Mouse (Mus musculus) intestine, embryonic 14.5 days (tissue): ENCODE results near the gene R3hdm4. TPM values are rescaled to one million over a fixed set of nuclear protein-coding genes. Genes with fewer than 3 reads are reported as not detected.

Experiments
- microRNA-seq: library from miRNA; unstranded; fragments of <30 nt; microRNA quantifications from one replicate; pipeline ENCODE4, GENCODE M21; 2016
- polyA plus RNA-seq: library from polyadenylated mRNA; unstranded; fragments of >200 nt; fragmentation: Nextera tagmentation; extraction: Ambion mirVana; gene quantifications from 2 replicates; pipeline ENCODE4 v1.2.1, GENCODE M21; 2014

R3hdm4 gene
- polyA plus RNA-seq, 1 experiment from 2014 or later, result 122 TPM

Small RNA genes within 50 kb of the gene (microRNA-seq; reads per million reads assigned to microRNA genes)
- 0.51 reads per million for gene Mir6910

Other genes with a start within 250 kb of the R3hdm4 start
- 129 and 145 TPM in 2 replicates for gene Cdc34, start 239.0 kb downstream of the R3hdm4 start, polyA plus RNA-seq
- gene Gzmm, start 232.2 kb downstream of the R3hdm4 start, polyA plus RNA-seq, result 0.78 and 1.2 TPM in 2 replicates
- 895 and 900 TPM in 2 replicates for gene Bsg, start 216.7 kb downstream of the R3hdm4 start, polyA plus RNA-seq
- gene Hcn2, start 204.6 kb downstream of the R3hdm4 start, polyA plus RNA-seq, result 0.09 and 0.12 TPM in 2 replicates
- gene Polrmt, start 174.6 kb downstream of the R3hdm4 start, polyA plus RNA-seq, result 37.9 and 40.1 TPM in 2 replicates
- gene Fgf22, start 166.1 kb downstream of the R3hdm4 start, polyA plus RNA-seq, result 0.26 and 0.42 TPM in 2 replicates
- 80.3 and 90.3 TPM in 2 replicates for gene Rnf126, start 154.3 kb downstream of the R3hdm4 start, polyA plus RNA-seq
- gene Fstl3, start 143.9 kb downstream of the R3hdm4 start, polyA plus RNA-seq, result 10.1 and 11.1 TPM in 2 replicates
- 0.45 TPM in 1 of 2 replicates, not detected in the other for gene Prss57, start 130.2 kb downstream of the R3hdm4 start, polyA plus RNA-seq
- 63.4 and 66.2 TPM in 2 replicates for gene Palm, start 127.6 kb downstream of the R3hdm4 start, polyA plus RNA-seq
- 78.3 and 87.9 TPM in 2 replicates for gene Misp, start 100.2 kb downstream of the R3hdm4 start, polyA plus RNA-seq
- 286 and 291 TPM in 2 replicates for gene Ptbp1, start 66.8 kb downstream of the R3hdm4 start, polyA plus RNA-seq
- gene Prtn3, start 46.7 kb downstream of the R3hdm4 start, polyA plus RNA-seq, result 5.2 and 5.9 TPM in 2 replicates
- 38.8 and 46.4 TPM in 2 replicates for gene Plppr3, start 46.6 kb downstream of the R3hdm4 start, polyA plus RNA-seq
- 0.55 TPM in 1 of 2 replicates, not detected in the other for gene Elane, start 35.0 kb downstream of the R3hdm4 start, polyA plus RNA-seq
- gene Cfd, start 30.4 kb downstream of the R3hdm4 start, polyA plus RNA-seq, result not detected in 2 replicates
- gene Med16, start 12.3 kb downstream of the R3hdm4 start, polyA plus RNA-seq, result 42.0 and 46.3 TPM in 2 replicates
- not detected in 2 replicates for gene Gm26602, start 10.4 kb downstream of the R3hdm4 start, polyA plus RNA-seq
- gene Kiss1r, start 4.2 kb downstream of the R3hdm4 start, polyA plus RNA-seq, result 0.46 and 0.51 TPM in 2 replicates
- gene Arid3a, start 5.8 kb upstream of the R3hdm4 start, polyA plus RNA-seq, result 12.7 and 14.4 TPM in 2 replicates
- 126 and 134 TPM in 2 replicates for gene Wdr18, start 38.9 kb upstream of the R3hdm4 start, polyA plus RNA-seq
- gene Grin3b, start 49.5 kb upstream of the R3hdm4 start, polyA plus RNA-seq, result 0.23 and 0.28 TPM in 2 replicates
- gene Tmem259, start 63.1 kb upstream of the R3hdm4 start, polyA plus RNA-seq, result 14.4 and 17.5 TPM in 2 replicates
- 320 and 368 TPM in 2 replicates for gene Cnn2, start 67.4 kb upstream of the R3hdm4 start, polyA plus RNA-seq
- 3.7 and 3.8 TPM in 2 replicates for gene Abca7, start 75.3 kb upstream of the R3hdm4 start, polyA plus RNA-seq
- 6.8 and 8.0 TPM in 2 replicates for gene Arhgap45, start 95.4 kb upstream of the R3hdm4 start, polyA plus RNA-seq
- gene Polr2e, start 118.6 kb upstream of the R3hdm4 start, polyA plus RNA-seq, result 255 and 274 TPM in 2 replicates
- 607 and 623 TPM in 2 replicates for gene Gpx4, start 126.0 kb upstream of the R3hdm4 start, polyA plus RNA-seq
- gene Sbno2, start 184.4 kb upstream of the R3hdm4 start, polyA plus RNA-seq, result 14.1 TPM in 2 replicates
- gene Stk11, start 194.6 kb upstream of the R3hdm4 start, polyA plus RNA-seq, result 27.0 and 27.5 TPM in 2 replicates
- gene Atp5d, start 217.4 kb upstream of the R3hdm4 start, polyA plus RNA-seq, result 590 and 627 TPM in 2 replicates
- 7.1 and 8.5 TPM in 2 replicates for gene Cbarp, start 219.6 kb upstream of the R3hdm4 start, polyA plus RNA-seq
- gene Midn, start 227.1 kb upstream of the R3hdm4 start, polyA plus RNA-seq, result 25.5 and 28.9 TPM in 2 replicates
- 76.4 and 81.6 TPM in 2 replicates for gene Cirbp, start 244.8 kb upstream of the R3hdm4 start, polyA plus RNA-seq